25 mouse cellular contexts compared by ENCODE assay signal in the genomic region with DNA sequence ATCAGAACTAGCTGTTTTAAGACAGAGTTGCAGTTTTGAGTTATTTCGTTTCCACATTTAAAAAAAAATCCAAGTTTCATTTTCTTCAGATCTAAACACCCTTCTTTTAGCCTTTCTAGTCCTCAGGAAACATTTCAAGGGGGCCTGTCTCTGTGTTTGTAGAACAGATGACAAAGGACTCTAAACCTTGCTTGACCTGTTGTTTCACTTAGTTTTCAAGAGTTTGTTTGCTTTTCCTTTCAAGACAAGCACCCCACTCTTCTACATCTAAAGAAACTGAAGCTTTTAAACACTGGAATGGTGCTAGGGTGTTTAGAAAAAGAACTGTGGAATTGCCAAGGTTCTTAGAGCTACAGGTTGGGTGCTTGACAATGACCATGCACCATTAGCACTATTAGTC.
"Had no signal": no experiment of that assay in that cellular context is flagged by ENCODE, and none has a peak within 500 bp of the region (broad histone marks: within the 10 kb centered on the region; RNA-seq: fewer than 3 reads in every experiment).

No protein-coding gene starts in this region.

- H3K27ac ChIP-seq: heart, adult 2 months; heart, embryonic 13.5 days; heart, embryonic 15.5 days; hindbrain, embryonic 13.5 days; hindbrain, embryonic 15.5 days; hindbrain, postnatal 0 days; kidney, embryonic 15.5 days; kidney, postnatal 0 days; limb, embryonic 13.5 days; limb, embryonic 15.5 days had no signal

- H3K4me3 ChIP-seq: heart, adult 2 months; heart, embryonic 13.5 days; heart, embryonic 15.5 days; hindbrain, embryonic 13.5 days; hindbrain, embryonic 15.5 days; kidney, embryonic 15.5 days; limb, embryonic 13.5 days; limb, embryonic 15.5 days had no signal

- H3K4me2 ChIP-seq: heart, embryonic 11.5 days; heart, embryonic 13.5 days; heart, embryonic 15.5 days; hindbrain, embryonic 13.5 days; hindbrain, embryonic 15.5 days; kidney, embryonic 15.5 days; limb, embryonic 13.5 days; limb, embryonic 15.5 days had no signal

- DNase-seq: gastrocnemius, postnatal 14 days; gastrocnemius, postnatal 36 days; heart, adult 11 months; heart, adult 2 months; heart, postnatal 14 days; heart, postnatal 36 days; kidney, adult 11 months; kidney, adult 2 months; kidney, adult 9 months; kidney, postnatal 14 days; kidney, postnatal 36 days; layer of hippocampus, adult 9-11 months; layer of hippocampus, postnatal 36 days; left cerebral cortex, postnatal 4 days had no signal

- H3K9me3 ChIP-seq: heart, embryonic 15.5 days; hindbrain, embryonic 15.5 days; kidney, embryonic 15.5 days; limb, embryonic 13.5 days; limb, embryonic 15.5 days had no signal

- H3K4me1 ChIP-seq: heart, embryonic 13.5 days; heart, embryonic 15.5 days; hindbrain, embryonic 13.5 days; hindbrain, embryonic 15.5 days; kidney, embryonic 15.5 days; limb, embryonic 13.5 days; limb, embryonic 15.5 days had no signal

- H3K9ac ChIP-seq: heart, embryonic 13.5 days; heart, embryonic 15.5 days; hindbrain, embryonic 13.5 days; hindbrain, embryonic 15.5 days; kidney, embryonic 15.5 days; limb, embryonic 13.5 days; limb, embryonic 15.5 days had no signal

- ATAC-seq: hindbrain, postnatal 0 days; intestine, embryonic 16.5 days had no signal

- H3K36me3 ChIP-seq: heart, embryonic 13.5 days; heart, embryonic 15.5 days; hindbrain, embryonic 13.5 days; kidney, embryonic 15.5 days; limb, embryonic 13.5 days; limb, embryonic 15.5 days had no signal

- H3K27me3 ChIP-seq: heart, embryonic 13.5 days; heart, embryonic 15.5 days; hindbrain, embryonic 13.5 days; hindbrain, embryonic 15.5 days; kidney, embryonic 15.5 days; limb, embryonic 13.5 days; limb, embryonic 15.5 days had no signal
